Mouse (Mus musculus) macrophage (primary cell): ENCODE measurements around the gene Ccne1. TPM values are rescaled to one million over a fixed set of nuclear protein-coding genes. Genes with fewer than 3 reads are reported as not detected.
"Not testable (repeated sequence)": the region's sequence is repeated elsewhere in the genome, so short reads cannot be mapped to it uniquely, and the experiment has no call there.

Experiments used
- H3K27ac ChIP-seq: fragments of 350-480 bp; formaldehyde crosslinking; 2 replicates; pipeline ENCODE4 v1.9.0; 2021
- H3K36me3 ChIP-seq: fragments of 350-480 bp; formaldehyde crosslinking; 2 replicates; pipeline ENCODE4 v1.9.0; 2021; ENCODE audit errors: inconsistent target
- H3K4me3 ChIP-seq: fragments of 350-480 bp; formaldehyde crosslinking; 2 replicates; pipeline ENCODE4 v1.9.0; 2021; ENCODE audit errors: inconsistent target
- H3K79me2 ChIP-seq: fragments of 350-480 bp; formaldehyde crosslinking; 2 replicates; pipeline ENCODE4 v1.9.0; 2021; ENCODE audit errors: inconsistent target
- WGBS: methylation state at CpG from one replicate; pipeline ENCODE4 v1.1.7; 2026; ENCODE audit warnings: inconsistent platforms; ENCODE audit not compliant: missing documents; 5-methylcytosine and 5-hydroxymethylcytosine counted together
- polyA plus RNA-seq: library from polyadenylated mRNA; stranded (reverse); fragments of 250-400 nt; gene quantifications from 3 replicates; pipeline ENCODE4 v1.2.4, GENCODE M21; 2018; ENCODE audit warnings: inconsistent platforms

Gene Ccne1
- polyA plus RNA-seq, 1 experiment from 2014 or later: 5.3 TPM

GRCm38 (mm10) chr7:38124164-38124563 is 16.8 kb upstream of the Ccne1 start:
- H3K27ac ChIP-seq, H3K79me2 ChIP-seq, H3K36me3 ChIP-seq, H3K4me3 ChIP-seq: not testable (repeated sequence)
- 59% methylated on average over 2 of the region's 2 CpGs for WGBS

DNA sequence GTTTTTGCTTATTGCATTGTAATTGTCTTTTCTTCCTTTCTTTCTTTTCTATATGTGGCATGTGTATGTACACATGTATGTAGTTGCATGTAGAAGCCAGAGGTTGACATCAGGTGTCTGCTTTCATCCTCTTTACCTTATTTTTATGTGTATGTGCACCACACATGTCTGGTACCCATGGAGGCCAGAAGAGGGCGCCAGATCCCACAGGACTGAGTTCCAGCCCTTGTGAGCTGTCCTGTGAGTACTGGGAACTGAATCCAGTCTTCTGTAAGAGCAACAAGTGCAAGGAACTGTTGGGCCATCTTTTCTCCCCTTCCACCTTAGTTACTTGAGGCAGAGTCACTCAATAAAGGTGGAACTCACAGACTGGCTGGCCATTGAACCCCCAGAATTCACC is 11.3 kb upstream of the Ccne1 start:
- no peaks in the 10 kb centered on the region for H3K79me2 ChIP-seq
- H3K27ac ChIP-seq: no peak overlapping the region
- no peaks in the 10 kb centered on the region for H3K36me3 ChIP-seq
- no peak overlapping the region for H3K4me3 ChIP-seq
- 0% methylated on average over 1 of the region's 1 CpGs for WGBS

GRCm38 (mm10) chr7:38112451-38112850 is 5.1 kb upstream of the Ccne1 start:
- Histone ChIP-seq H3K27ac (no peak overlapping the region), H3K36me3 (no peaks in the 10 kb centered on the region), H3K4me3 (no peak overlapping the region), H3K79me2 (no peaks in the 10 kb centered on the region)
- 94% methylated on average over 9 of the region's 9 CpGs for WGBS

DNA sequence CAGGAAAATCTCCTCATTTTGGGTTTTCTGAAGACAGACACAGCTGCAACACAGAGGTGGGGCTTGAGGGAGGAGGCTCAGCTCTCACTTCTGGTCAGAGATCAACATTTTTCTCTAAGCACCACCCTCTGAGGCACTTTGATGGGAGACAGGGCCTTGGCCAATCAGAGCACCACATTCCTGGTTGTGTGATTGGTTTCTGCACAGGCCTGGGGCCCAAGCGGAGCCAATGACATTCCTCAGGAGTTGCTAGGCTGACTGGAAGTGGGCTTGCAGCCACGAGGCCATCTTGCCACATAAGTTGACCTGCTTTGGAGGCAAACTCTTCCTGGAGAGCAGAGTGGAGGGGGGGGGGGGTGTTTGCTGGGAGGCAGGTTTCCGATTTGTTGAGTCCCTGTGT is 4.7 kb upstream of the Ccne1 start:
- no peaks in the 10 kb centered on the region for H3K79me2 ChIP-seq
- no peaks in the 10 kb centered on the region for H3K36me3 ChIP-seq
- no peak overlapping the region for H3K4me3 ChIP-seq
- H3K27ac ChIP-seq: no peak overlapping the region
- WGBS: 79% methylated on average over 3 of the region's 3 CpGs

DNA sequence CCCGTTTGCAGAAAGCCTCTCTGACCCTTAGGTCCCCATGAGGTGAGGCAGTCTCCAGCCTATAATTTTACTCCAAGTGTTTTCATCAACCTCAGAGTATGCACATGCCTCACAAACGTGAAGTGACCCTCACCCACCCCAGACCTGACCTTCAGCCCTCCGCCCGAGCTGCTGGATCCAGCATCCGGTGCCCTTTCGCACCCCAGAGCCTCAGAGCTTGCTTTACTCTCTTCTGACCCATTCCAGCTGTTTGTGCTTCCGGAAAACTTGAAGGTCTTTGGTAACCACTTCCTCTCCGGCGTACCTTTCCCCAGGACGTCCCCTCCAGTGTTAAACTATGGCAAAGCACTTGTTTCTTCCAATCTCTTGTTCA is 912 bp upstream of the Ccne1 start:
- Histone ChIP-seq H3K27ac (peak overlapping the region; percentile 33; the same call in 1 of the 2 replicates), H3K36me3 (no peaks in the 10 kb centered on the region), H3K4me3 (peak overlapping the region; percentile 20; the same call in 1 of the 2 replicates), H3K79me2 (no peaks in the 10 kb centered on the region)
- WGBS: 16% methylated on average over 10 of the region's 10 CpGs

DNA sequence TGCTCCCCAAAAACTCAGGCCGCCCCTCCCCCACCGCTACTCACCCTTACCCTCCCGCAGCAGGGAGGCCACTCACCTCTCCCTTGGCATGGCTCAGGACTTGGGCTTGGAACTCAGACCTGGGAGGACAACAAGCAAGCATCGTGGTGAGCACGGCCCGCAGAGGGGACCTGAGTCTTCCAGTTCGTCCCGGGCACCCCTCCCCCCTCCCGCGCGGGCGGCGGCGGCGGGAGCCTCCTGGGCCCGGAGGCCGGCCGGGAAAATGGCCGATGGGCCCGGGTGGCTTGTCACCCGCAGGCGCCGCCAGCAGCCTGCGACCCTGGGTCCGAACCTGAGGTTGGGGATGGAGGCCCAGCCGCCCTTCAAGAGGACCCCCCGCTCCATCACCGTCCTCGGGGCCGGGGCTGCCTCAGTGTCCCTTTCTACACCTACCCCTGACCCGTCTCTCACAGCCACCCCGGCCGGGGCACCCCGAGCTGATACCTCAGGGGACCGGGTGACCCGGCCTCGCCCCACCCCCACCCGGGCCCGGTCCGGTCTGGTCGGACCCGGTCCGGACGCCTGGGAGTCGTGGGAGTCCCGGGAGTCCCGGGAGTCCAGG is 523 bp downstream of the Ccne1 start:
- no peak overlapping the region for H3K27ac ChIP-seq
- H3K79me2 ChIP-seq: no peaks in the 10 kb centered on the region
- H3K36me3 ChIP-seq: no peaks in the 10 kb centered on the region
- 1% methylated on average over 35 of the region's 47 CpGs for WGBS
- peak overlapping the region; percentile 39 for H3K4me3 ChIP-seq

GRCm38 (mm10) chr7:38105379-38105778 is 2.0 kb downstream of the Ccne1 start:
- Histone ChIP-seq H3K36me3 (no peaks in the 10 kb centered on the region), H3K27ac (no peak overlapping the region), H3K4me3 (no peak overlapping the region), H3K79me2 (no peaks in the 10 kb centered on the region)
- 100% methylated on average over 3 of the region's 3 CpGs for WGBS

- no peak overlapping the region for H3K27ac ChIP-seq
- no peaks in the 10 kb centered on the region; the same call in 1 of the 2 replicates for H3K36me3 ChIP-seq
- no peak overlapping the region for H3K4me3 ChIP-seq
- no peaks in the 10 kb centered on the region for H3K79me2 ChIP-seq
- 98% methylated on average over 5 of the region's 5 CpGs for WGBS
These were observed 3.2 kb downstream of the Ccne1 start for GRCm38 (mm10) chr7:38104097-38104496.

DNA sequence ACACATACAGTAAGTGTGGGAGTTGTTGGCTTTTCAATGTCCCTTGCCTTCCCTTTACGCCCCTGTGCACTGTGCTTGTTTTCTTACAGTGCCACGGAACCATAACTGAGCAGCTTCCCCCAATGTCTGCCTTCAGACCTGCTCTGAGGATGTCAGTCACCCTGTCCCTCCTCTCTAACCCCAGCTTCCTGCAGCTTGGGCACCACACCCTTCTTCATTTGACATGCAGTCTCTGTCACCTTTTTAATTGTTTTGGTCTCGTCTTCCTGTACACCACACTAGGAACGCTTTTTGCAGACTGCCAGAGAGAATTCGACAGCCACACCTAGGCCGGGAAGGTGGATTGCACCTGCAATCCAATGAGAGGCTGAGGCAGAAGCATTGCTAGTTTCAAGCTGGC is 13.0 kb downstream of the Ccne1 start:
- Histone ChIP-seq H3K27ac (no peak overlapping the region), H3K36me3 (no peaks in the 10 kb centered on the region; the same call in 1 of the 2 replicates), H3K4me3 (no peak overlapping the region), H3K79me2 (no peaks in the 10 kb centered on the region)
- 88% methylated on average over 6 of the region's 6 CpGs for WGBS

- WGBS: 17% methylated on average over 2 of the region's 2 CpGs
- Histone ChIP-seq H3K4me3 (no peak overlapping the region), H3K27ac (no peak overlapping the region), H3K79me2 (no peaks in the 10 kb centered on the region), H3K36me3 (no peaks in the 10 kb centered on the region)
These were observed 14.2 kb downstream of the Ccne1 start for GRCm38 (mm10) chr7:38093101-38093500.

GRCm38 (mm10) chr7:38089930-38090675 is 17.2 kb downstream of the Ccne1 start:
- Histone ChIP-seq H3K36me3 (no peaks in the 10 kb centered on the region), H3K4me3 (no peak overlapping the region), H3K27ac (no peak overlapping the region), H3K79me2 (no peaks in the 10 kb centered on the region)
- 18% methylated on average over 7 of the region's 7 CpGs for WGBS

- Histone ChIP-seq H3K79me2 (no peaks in the 10 kb centered on the region), H3K36me3 (no peaks in the 10 kb centered on the region), H3K27ac (no peak overlapping the region), H3K4me3 (no peak overlapping the region)
- WGBS: 32% methylated on average over 2 of the region's 2 CpGs
These were observed 18.9 kb downstream of the Ccne1 start for GRCm38 (mm10) chr7:38088456-38088855.

DNA sequence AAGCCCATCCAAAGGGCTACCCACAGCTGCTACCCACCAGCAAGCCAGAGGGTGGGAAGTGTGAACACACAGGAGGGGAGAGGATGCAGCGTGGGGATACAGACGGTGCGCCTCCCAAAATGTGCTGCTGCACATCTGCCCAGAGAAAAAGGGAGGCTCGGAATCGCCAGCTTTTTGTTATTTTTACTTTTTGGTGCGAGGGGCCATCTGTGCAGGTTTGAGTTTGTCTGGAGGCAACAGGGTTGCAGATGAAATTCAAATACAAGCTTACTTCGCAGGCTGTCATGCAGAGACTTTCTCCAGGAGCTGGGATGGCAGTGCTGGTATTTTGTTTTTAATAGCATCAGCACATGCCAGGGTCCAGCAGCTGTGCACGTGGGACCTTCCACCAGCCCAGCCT is 19.5 kb downstream of the Ccne1 start:
- no peak overlapping the region for H3K27ac ChIP-seq
- no peaks in the 10 kb centered on the region for H3K36me3 ChIP-seq
- H3K4me3 ChIP-seq: no peak overlapping the region
- H3K79me2 ChIP-seq: no peaks in the 10 kb centered on the region
- 92% methylated on average over 8 of the region's 8 CpGs for WGBS

DNA sequence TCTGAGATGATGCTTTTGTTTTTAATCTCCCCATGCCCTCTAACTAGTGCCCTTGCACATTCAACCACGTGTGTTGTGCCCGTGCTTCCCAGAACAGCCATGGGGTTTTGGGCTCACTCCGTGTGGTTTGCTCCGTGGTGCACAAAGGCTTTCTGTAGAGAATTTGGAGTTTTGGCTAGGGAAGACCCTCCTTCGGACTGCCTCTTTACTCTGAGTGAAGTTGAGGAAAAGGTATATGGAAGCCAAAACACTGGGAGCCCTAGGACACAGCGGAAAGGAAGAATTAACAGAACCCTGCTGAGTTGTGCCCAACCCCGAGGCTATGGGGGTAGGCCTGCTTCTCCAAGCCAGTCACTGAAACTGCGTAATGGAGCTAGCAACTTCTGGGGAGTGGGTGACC is 20.9 kb downstream of the Ccne1 start:
- H3K36me3 ChIP-seq: no peaks in the 10 kb centered on the region
- no peak overlapping the region for H3K4me3 ChIP-seq
- no peaks in the 10 kb centered on the region for H3K79me2 ChIP-seq
- WGBS: 87% methylated on average over 8 of the region's 8 CpGs
- H3K27ac ChIP-seq: no peak overlapping the region

GRCm38 (mm10) chr7:38085573-38086211 is 21.6 kb downstream of the Ccne1 start:
- WGBS: 9% methylated on average over 35 of the region's 35 CpGs
- Histone ChIP-seq H3K36me3 (no peaks in the 10 kb centered on the region), H3K4me3 (peak overlapping the region; percentile 34), H3K79me2 (no peaks in the 10 kb centered on the region), H3K27ac (no peak overlapping the region)
